Mouse (Mus musculus) retina, embryonic 14.5 days (tissue): ENCODE measurements around the gene Sft2d1.
"Not testable (repeated sequence)": the region's sequence is repeated elsewhere in the genome, so short reads cannot be mapped to it uniquely, and the experiment has no call there.

Source experiments
- DNase-seq: peaks from one replicate; pipeline ENCODE4 v3.0.0-alpha.2; 2015; ENCODE audit warnings: low spot score

The Sft2d1 gene

DNA sequence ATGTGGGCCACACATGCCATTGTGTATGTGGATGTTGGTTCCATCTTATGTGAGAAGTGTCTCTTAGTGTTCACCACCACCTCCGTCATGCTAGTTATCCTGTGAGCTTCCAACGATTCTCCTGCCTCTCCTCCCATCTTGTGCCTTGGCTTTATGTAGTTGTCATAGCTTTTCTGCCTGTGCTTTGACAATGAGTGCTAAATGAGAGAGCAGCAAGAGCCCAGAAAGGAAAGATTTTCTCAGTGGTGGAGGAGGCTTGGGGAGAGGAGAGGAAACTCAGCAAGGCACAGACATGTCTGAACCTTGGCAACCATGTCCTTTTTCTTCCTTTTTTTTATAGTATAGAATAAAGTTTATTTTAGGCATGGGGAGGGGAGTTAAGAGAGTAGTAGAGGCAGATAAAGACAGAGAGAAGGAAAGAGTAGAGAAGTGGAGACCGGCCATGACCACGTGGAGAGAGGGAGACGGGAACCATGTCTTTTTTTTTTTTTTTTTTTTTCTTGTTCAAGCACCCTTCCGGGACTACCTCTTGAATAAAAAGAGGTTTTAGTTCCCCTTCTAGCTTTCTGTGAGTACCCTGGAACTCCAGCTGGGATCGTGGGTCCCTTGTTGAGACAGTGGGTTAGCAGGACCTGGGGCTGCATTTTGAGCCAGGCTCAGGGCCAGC is 8.0 kb upstream of the Sft2d1 start:
- DNase-seq, result no peak

DNA sequence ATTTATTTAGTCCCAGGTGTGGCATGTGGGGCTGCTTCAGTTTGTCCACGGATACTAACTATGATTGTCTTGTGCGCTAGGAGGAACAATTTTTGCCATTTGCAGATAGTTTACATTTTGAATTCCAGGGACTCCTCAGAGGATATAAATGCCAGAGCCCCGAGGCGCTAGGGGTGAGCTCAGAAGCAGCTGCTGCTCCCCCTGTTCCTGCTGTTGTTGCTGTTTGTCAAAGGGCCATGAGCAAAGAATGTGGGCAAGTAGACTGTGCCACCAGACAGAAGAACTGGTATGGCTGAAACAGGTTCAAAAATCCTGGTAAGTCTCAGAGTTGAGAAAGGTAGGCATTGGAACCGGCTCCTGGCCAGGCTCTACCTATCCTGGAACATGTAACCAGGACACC is 7.2 kb upstream of the Sft2d1 start:
- DNase-seq, result no peak

DNA sequence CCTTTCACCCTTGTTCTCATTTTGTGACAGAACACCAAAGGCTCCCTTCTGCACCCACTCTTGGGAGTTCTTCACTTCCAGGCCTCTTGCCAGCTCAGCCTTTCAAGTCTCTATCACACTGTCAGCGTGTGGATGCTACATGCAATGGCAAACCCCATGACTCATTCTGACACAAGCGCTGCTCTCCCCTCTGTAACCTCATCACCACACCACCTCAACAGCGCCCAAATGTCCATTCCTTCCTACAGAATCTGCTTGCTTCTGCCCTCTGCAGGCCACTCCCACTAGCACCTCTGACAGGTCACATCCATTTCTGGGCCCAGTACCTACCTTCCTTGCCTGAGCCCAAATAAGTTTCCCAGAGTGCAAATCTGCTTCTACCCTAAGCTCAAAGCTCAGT is 5.1 kb upstream of the Sft2d1 start:
- DNase-seq, result no peak

GRCm38 (mm10) chr17:8311751-8312150 is 849 bp downstream of the Sft2d1 start:
- DNase-seq, result no peak

GRCm38 (mm10) chr17:8313976-8314375 is 3.1 kb downstream of the Sft2d1 start:
- no peak for DNase-seq

DNA sequence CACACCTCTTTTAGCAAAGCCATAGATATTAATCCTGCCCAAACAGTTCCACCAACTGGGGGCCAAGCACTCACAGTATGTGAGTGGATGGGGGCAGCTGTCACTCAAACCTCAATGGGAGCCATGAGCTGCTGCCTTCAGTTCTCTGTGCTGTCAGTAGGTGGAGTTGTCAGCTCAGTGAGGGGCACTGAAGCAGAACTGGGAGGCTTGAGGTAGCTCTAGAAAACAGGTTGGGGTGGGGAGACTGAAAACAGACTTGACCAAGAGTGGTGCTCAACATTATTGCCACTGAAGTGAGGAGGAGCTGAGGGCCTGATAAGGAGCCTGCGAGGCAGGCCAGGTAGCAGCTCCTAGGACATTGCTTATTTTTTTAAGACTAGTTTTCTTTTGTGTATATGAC is 5.3 kb downstream of the Sft2d1 start:
- DNase-seq, result peak; percentile 26

DNA sequence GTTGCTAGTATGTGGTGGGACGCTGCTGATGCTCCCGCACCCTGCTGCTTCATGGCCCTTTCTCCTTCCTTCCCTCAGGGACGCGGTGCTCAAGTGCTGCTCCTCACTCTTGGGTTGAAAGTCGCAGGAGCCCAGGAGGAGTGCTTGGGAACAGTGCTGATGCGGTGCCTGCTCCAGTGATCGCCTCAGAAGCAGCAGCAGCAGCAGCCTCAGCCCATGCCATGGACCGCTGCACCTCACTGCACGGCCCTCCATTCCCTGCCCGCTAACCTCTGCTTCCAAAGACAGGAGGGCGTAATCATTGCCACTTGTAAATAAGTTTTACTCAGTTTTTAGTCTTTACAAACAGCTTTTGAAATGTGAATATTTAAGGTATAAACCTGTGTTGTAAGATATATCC is 16.0 kb downstream of the Sft2d1 start:
- not testable (repeated sequence) for DNase-seq

DNA sequence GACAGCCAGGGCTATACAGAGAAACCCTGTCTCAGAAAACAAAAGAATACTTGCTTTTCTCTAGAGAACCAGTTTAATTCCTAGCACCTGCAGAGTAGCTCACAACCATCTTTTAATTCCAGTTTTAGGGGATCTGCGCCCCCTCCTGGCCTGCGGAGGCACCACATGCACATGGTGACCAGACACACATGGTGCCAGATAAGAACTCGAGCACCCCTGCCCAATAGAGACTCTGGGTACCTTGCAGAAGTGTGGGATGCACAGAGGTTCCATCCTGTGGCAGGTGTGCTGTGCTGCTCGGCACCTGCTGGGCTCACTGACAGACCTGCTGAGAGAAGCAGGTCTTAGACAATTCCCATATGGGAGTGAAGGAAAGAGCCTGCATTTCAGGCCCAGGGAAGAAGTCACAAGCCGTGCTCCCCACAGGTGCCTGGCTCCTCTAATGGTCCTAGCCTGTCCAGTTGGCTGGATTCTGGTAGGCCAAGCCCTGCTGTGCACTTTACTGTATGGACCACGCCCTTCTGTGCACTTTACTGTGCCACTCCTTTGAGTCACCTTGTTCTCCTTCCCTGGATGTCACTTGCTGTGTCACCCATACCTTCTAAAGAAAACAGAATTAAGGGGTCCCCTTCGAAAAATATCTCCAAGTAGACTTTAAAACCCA is 17.7 kb downstream of the Sft2d1 start:
- DNase-seq, result no peak

DNA sequence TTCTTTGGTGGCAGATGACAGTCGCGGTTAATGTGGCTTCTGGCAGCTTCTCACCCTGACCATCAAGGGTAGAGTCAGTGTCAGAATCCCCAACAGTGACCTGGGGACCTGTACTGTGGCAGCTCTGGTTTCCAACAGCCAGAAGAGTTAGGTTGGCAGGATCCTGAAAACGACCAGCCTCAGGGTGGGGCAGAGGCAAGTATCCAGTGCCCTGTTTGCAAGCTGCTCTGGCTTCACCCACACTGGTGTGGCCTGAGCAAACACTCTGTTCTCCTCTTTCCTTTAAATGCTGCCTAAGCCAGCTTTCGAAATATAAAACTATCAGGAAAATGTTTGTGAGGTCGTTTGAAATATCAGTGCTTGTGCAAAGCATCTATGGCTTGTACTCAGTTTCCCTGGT is 19.7 kb downstream of the Sft2d1 start:
- DNase-seq, result no peak

DNA sequence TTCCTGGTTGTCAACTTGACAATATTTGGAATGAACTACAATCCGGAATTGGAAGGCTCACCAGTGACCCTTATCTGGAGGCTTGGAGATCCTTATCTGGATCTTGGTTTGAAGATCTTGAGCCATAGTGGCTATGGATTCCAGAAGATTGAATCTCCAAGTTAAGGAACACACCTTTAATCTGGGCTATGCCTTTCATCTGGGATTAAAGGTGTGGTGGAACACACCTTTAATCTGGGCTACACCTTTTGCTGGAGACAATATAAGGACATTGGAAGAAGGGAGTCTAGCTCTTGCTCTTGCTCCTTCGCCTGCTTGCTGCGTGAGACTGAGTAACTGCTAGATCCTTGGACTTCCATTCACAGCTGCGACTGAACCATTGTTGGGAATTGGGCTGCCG is 26.3 kb downstream of the Sft2d1 start, which contains the start of gene Prr18:
TSS of gene Prr18 (plus strand) at position 301 of the 400 bp plus-strand sequence.
- DNase-seq, result not testable (repeated sequence)

GRCm38 (mm10) chr17:8339666-8340374 is 28.9 kb downstream of the Sft2d1 start:
- DNase-seq, result no peak

DNA sequence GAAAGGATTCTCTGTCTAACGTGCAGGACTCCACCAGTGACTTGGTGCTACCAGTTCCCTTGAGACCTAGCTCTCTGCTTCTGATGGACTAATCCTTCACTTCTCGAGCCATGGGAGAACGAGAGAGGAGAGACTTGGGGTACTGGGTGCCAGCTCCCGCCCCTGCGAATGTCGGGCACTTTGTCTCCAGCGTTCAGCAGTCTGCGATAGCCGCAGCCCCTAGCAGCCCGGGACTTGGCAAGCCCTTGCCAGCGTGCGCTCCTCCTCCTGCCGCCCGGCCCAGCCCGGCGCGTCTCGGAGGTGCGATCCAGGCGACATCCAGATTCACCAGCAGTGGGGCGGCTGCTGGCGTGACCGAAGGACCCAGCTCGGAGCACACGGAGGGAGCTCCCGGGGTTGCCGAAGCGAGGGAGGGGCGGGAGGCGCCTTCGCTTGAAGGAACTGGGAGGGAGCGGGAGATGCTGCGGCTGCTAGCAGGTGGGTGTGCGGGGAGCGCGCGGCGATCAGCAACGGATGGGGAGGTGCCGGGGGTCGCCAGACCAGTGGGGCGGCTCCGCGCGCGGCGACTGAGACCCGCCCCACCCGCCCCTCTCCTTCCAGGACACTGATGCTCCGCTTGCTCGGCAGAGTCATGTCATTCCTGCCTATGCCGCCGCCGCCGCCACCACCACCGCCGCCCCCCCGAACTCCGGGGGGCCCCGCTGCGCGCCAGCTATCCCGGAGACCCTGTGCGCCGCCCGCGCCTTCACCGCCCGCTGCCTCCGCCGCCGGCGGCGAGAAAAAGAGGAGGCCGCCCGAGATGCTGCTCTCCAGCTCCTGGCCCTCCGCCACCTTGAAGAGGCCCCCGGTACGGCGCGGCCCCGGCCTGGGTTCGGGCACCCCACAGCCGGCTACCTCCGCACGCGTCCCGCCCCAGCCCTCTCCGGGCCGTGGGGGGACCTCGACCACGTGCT is 29.8 kb downstream of the Sft2d1 start:
- DNase-seq, result peak; percentile 58

DNA sequence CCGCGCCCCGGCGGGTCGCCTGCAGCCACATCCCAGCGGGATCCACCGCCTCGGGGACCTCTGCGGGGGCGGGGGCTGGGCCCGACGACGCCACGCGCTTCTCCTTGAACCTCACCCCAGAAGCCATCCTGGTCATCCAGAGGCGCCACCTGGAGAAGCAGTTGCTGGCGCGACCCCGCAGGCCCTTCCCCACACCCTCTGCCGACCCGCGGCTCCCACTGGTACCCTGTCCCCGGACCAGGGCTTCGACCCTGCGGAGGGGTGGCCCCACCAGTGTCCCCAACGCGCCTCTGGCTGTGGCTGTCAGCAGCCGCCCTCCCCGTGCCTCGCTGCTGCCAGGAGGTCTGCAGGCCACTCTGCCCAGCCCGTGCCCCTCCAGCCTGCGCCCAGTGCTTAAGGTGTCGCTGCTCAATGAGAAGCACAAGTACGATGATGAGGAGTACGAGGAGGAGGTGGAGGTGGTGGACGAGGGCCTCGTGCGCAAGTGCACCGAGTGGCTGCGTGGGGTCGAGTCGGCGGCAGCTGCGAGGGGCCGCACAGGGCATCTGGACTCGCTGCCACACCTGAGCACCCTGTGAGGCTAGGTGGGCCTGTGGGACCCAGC is 30.6 kb downstream of the Sft2d1 start:
- DNase-seq, result peak; percentile 34

DNA sequence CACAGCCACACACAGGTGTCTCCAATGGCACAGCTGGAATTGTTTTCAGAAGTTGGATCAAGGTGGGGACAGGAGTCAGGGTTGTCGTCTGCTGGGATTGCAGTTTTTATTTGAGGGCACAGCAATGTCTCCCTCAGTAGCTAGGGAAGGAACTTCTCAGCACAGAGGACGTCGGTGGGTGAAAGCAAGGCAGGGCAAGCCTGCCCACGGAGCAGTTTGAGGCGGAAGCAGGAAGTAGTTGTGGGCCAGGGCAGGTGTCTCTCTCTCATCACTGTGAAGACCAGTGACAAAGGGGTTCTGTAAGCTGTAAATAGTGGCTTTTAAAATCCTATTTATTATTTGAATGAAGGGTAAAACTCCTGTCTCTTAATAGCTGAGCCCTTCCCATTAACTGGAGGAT is 31.8 kb downstream of the Sft2d1 start:
- no peak for DNase-seq

DNA sequence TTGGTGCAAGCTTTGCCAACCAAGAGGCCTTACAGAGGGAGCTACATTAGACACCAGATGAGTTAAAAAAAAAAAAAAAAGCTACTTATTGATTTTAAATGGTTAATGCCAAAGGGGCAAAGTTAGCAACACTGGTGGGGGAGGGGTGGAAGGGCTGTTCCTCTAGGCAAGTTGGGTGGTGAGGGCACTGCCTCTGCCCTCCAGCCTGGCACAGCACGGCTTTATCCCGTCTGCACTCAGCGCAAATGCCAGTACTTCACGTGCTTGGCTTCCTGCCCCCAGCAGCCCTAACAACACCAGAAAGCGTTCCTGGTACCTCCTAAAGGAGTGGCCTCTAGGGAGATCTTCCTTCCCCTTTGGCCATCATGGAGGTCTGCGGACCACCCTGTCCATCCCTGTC is 32.5 kb downstream of the Sft2d1 start:
- no peak for DNase-seq

DNA sequence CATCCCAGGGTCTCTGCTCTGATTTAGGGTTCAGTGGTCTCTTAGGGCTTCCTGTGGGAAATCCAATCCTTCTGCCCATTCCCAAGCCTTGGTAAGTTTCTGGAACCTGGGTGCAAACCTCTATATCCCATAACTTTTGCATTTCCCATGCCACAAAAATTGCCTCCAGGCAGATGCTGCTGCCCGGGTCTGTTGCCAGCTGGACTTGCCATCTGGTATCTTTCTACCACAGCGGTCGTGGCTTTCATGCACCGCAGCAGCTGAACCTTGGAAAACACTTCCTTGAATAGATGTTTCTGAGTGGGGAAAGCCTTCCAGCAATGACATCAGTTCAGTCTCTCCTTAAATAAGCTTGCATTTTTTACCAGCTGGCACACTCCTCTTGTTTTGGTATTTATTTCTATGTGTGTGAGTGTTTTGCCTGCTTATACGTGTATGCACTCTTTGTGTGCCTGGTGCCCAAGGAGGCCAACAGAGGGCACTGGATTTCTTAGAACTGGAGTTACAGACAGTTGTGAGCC is 36.9 kb downstream of the Sft2d1 start:
- no peak for DNase-seq

DNA sequence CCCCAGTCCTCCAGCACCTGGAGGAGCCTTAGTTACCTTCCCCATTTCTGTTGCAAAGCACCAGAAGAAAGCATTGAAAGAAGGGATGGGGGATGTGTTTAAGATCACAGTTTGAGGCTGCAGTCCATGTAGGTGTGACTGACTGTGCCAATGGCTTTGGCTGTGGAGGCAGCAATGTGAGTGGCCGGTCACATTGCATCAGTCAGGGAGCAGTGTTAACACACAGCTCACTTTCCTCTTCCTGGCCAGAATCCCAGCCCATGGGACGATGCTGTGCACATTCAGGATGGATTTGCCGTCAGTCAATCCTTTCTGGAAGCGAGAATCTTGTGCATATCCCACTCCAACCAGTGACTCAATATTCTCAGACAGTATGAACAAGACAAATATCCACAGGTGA is 38.0 kb downstream of the Sft2d1 start:
- no peak for DNase-seq

- no peak for DNase-seq
These were observed 40.2 kb downstream of the Sft2d1 start for GRCm38 (mm10) chr17:8351088-8351487.

DNA sequence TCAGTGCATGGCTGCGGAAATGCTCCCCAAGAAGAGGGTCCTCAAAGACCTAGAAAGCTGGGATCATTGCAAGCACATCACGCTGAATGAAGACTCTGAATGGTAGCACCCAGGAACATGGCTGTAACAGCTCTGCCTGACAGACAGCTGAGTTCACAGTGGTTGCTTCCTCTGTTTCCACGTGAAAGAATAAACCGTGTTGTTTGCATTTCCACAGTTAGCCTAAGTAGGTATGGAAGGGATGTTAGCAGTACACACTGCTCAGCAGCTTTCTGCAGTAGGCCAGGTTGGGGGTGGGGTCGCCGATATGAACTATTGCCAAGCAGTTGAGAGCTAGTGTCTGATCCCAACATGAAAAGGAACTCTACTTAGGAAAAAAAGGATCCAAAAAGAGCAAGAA is 44.8 kb downstream of the Sft2d1 start, which contains the start of gene T2:
TSS of gene T2 (plus strand) at position 301 of the 400 bp plus-strand sequence.
- no peak for DNase-seq

DNA sequence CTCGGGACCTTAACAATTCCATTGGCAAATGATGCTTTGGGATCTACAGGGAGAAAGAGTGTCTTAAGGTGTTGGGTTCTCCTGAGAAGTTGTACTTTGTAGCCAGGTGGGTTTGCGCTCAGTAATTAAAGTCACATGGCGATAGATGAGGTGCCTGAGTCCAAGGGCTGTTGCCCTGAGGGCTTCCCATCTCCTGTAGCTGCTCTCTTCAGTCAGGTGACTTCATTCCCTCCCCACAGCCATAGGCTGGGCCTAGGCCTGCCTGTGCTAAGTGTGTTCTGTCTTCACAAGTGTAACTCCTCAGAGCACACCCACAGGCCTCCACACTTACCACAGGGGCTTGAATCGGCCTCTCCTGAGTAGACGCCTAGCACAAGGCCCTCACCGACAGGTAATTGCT is 46.6 kb downstream of the Sft2d1 start:
- DNase-seq, result no peak

DNA sequence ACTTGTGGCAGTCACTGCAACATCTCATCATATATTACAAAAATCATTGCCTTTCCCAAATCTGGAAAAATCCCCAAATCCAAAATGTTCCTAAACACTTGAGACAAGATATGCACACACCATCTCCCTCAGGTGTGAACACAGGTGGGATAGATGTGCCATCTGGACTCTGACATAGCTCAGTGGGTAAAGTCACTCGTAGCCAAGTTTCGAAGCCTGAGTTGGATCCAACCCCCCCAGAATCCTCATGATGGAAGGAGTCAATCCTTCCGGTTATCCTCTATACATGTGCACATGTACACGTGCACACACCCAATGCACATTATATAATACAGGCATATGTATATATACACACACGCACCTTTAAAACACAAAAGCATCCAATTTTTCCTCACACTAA is 50.0 kb downstream of the Sft2d1 start:
- no peak for DNase-seq
